Mouse (Mus musculus): ENCODE measurements around the gene Golga4. TPM values are rescaled to one million over a fixed set of nuclear protein-coding genes. Genes with fewer than 3 reads are reported as not detected.

Gene Golga4
- 85.1 and 111 TPM in 2 replicates for polyA plus RNA-seq (2011; ENCODE audit: insufficient read length, low read depth, missing spikeins)

- Histone ChIP-seq H3K4me1 (ENCODE audit: control insufficient read depth, insufficient read depth, low read length) (peaks cover 3% of the 10 kb centered on the region; the same call in 1 of the 2 replicates), H3K27ac (ENCODE audit: insufficient read depth, low read length) (no peak within 1 kb of the TSS), H3K4me3 (ENCODE audit: insufficient read depth, low read length) (peak within 1 kb of the TSS; percentile 83)
- TF ChIP-seq CTCF (IDR thresholded peaks at IDR 0.05; ENCODE audit: borderline replicate concordance, insufficient read depth, low read length) = no peak
- TF ChIP-seq POLR2A (IDR thresholded peaks at IDR 0.05; ENCODE audit: low read depth, low read length) = peak; percentile 50
Measured at GRCm38 (mm10) chr9:118506020-118506403, at the start of gene Golga4. Gene Golga4 (plus strand): TSS chr9:118506267.

GRCm38 (mm10) chr9:118456405-118456804 is 49.7 kb upstream of the Golga4 start:
- TF ChIP-seq POLR2A (IDR thresholded peaks at IDR 0.05; ENCODE audit: low read depth, low read length) = no peak
- no peak for TF ChIP-seq CTCF (IDR thresholded peaks at IDR 0.05; ENCODE audit: borderline replicate concordance, insufficient read depth, low read length)
- Histone ChIP-seq H3K27ac (ENCODE audit: insufficient read depth, low read length) (no peak overlapping the region), H3K4me3 (ENCODE audit: insufficient read depth, low read length) (no peak overlapping the region)

DNA sequence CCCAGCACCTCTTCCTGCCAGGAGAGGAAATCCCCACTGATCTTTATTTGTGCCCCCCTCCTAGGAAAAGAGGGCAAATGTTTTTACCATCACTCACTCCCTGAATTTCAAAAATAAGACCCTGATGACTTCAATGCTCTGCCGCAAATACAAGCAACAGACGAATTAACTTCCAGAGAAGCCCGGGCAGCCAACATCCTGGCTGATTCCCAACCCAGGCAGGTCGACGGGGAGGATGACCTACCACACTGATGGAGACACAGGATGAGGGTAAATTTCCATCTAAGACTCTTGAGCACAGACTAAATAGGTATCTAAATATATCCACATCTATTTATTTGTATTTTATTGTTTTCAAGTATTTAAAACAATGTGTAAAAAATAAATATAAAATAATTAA is 48.0 kb upstream of the Golga4 start:
- TF ChIP-seq CTCF (IDR thresholded peaks at IDR 0.05; ENCODE audit: borderline replicate concordance, insufficient read depth, low read length) = no peak
- H3K4me1 ChIP-seq (ENCODE audit: control insufficient read depth, insufficient read depth, low read length) = no peaks in the 10 kb centered on the region
- no peak overlapping the region for H3K4me3 ChIP-seq (ENCODE audit: insufficient read depth, low read length)
- H3K27ac ChIP-seq (ENCODE audit: insufficient read depth, low read length) = no peak overlapping the region

More at GRCm38 (mm10) chr9:118456405-118456804, 49.7 kb upstream of the Golga4 start:
- no peaks in the 10 kb centered on the region for H3K4me1 ChIP-seq (ENCODE audit: control insufficient read depth, insufficient read depth, low read length)

- TF ChIP-seq CTCF (IDR thresholded peaks at IDR 0.05; ENCODE audit: borderline replicate concordance, insufficient read depth, low read length) (no peak), POLR2A (IDR thresholded peaks at IDR 0.05; ENCODE audit: low read depth, low read length) (no peak)
- Histone ChIP-seq H3K4me1 (ENCODE audit: control insufficient read depth, insufficient read depth, low read length) (no peaks in the 10 kb centered on the region), H3K4me3 (ENCODE audit: insufficient read depth, low read length) (no peak overlapping the region), H3K27ac (ENCODE audit: insufficient read depth, low read length) (no peak overlapping the region)
Measured at GRCm38 (mm10) chr9:118464031-118464430, 42.0 kb upstream of the Golga4 start.

DNA sequence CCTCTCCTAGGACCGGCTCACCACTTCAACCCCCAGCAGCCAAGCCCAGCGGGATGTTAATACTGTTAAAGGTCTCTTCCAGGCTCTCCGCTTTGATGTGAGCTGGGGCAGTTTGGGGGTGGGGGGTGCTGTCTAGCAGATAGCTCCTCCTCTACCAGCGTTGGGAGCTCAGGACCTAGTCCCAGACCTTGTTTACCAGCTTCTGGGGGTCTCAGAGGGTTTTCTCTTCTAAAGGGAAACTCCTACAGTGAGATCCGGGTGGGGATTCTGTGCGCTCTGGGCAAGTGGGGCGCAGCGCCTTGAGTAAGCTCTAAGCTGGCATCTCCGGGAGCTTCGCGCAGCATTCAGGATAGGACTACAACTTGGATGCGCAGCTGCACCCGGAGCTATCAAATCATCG is 37.8 kb upstream of the Golga4 start:
- TF ChIP-seq CTCF (IDR thresholded peaks at IDR 0.05; ENCODE audit: borderline replicate concordance, insufficient read depth, low read length) (no peak), POLR2A (IDR thresholded peaks at IDR 0.05; ENCODE audit: low read depth, low read length) (no peak)
- no peak overlapping the region for H3K4me3 ChIP-seq (ENCODE audit: insufficient read depth, low read length)
- H3K4me1 ChIP-seq (ENCODE audit: control insufficient read depth, insufficient read depth, low read length) = no peaks in the 10 kb centered on the region
- H3K27ac ChIP-seq (ENCODE audit: insufficient read depth, low read length) = no peak overlapping the region

- Histone ChIP-seq H3K4me1 (ENCODE audit: control insufficient read depth, insufficient read depth, low read length) (no peaks in the 10 kb centered on the region), H3K4me3 (ENCODE audit: insufficient read depth, low read length) (no peak overlapping the region), H3K27ac (ENCODE audit: insufficient read depth, low read length) (no peak overlapping the region)
- TF ChIP-seq CTCF (IDR thresholded peaks at IDR 0.05; ENCODE audit: borderline replicate concordance, insufficient read depth, low read length) (no peak), POLR2A (IDR thresholded peaks at IDR 0.05; ENCODE audit: low read depth, low read length) (no peak)
Measured at GRCm38 (mm10) chr9:118469272-118469671, 36.8 kb upstream of the Golga4 start.

DNA sequence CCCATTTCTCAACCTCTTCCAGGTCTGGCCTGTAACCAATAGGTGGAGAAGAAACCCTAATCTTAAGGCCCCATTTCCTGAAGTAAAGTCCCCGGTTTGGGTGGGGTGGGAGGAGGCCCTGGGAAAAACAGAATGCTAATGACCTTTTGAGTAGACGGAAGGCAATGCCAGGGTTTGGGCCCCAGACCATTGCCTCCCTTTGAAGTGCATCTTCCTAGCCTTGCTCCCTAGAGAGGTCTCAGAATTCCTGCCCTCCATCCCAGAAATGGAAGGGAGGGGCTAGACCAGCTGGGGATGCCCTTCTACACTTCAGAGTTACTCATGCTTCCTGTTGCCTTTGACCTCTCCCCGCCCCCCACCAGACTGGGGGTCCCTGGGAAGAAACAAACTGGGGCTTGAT is 34.8 kb upstream of the Golga4 start:
- Histone ChIP-seq H3K4me1 (ENCODE audit: control insufficient read depth, insufficient read depth, low read length) (no peaks in the 10 kb centered on the region), H3K27ac (ENCODE audit: insufficient read depth, low read length) (no peak overlapping the region), H3K4me3 (ENCODE audit: insufficient read depth, low read length) (no peak overlapping the region)
- TF ChIP-seq POLR2A (IDR thresholded peaks at IDR 0.05; ENCODE audit: low read depth, low read length) (no peak), CTCF (IDR thresholded peaks at IDR 0.05; ENCODE audit: borderline replicate concordance, insufficient read depth, low read length) (no peak)

- no peak overlapping the region for H3K4me3 ChIP-seq (ENCODE audit: insufficient read depth, low read length)
Measured at GRCm38 (mm10) chr9:118476211-118476765, 29.8 kb upstream of the Golga4 start.

GRCm38 (mm10) chr9:118476766-118477271 is 29.2 kb upstream of the Golga4 start:
- peak overlapping the region; percentile 35 for H3K4me3 ChIP-seq (ENCODE audit: insufficient read depth, low read length)
- no peak for TF ChIP-seq POLR2A (IDR thresholded peaks at IDR 0.05; ENCODE audit: low read depth, low read length)
- TF ChIP-seq CTCF (IDR thresholded peaks at IDR 0.05; ENCODE audit: borderline replicate concordance, insufficient read depth, low read length) = no peak
- H3K27ac ChIP-seq (ENCODE audit: insufficient read depth, low read length) = no peak overlapping the region
- H3K4me1 ChIP-seq (ENCODE audit: control insufficient read depth, insufficient read depth, low read length) = no peaks in the 10 kb centered on the region; the same call in 1 of the 2 replicates

More at GRCm38 (mm10) chr9:118476211-118476765, 29.8 kb upstream of the Golga4 start:
- H3K27ac ChIP-seq (ENCODE audit: insufficient read depth, low read length) = no peak overlapping the region
- no peaks in the 10 kb centered on the region; the same call in 1 of the 2 replicates for H3K4me1 ChIP-seq (ENCODE audit: control insufficient read depth, insufficient read depth, low read length)
- TF ChIP-seq POLR2A (IDR thresholded peaks at IDR 0.05; ENCODE audit: low read depth, low read length) (no peak), CTCF (IDR thresholded peaks at IDR 0.05; ENCODE audit: borderline replicate concordance, insufficient read depth, low read length) (no peak)

GRCm38 (mm10) chr9:118477281-118477931 is 28.7 kb upstream of the Golga4 start:
- peak overlapping the region; percentile 35 for H3K4me3 ChIP-seq (ENCODE audit: insufficient read depth, low read length)
- TF ChIP-seq POLR2A (IDR thresholded peaks at IDR 0.05; ENCODE audit: low read depth, low read length) (no peak), CTCF (IDR thresholded peaks at IDR 0.05; ENCODE audit: borderline replicate concordance, insufficient read depth, low read length) (no peak)

More at GRCm38 (mm10) chr9:118477281-118477931, 28.7 kb upstream of the Golga4 start:
- no peaks in the 10 kb centered on the region; the same call in 1 of the 2 replicates for H3K4me1 ChIP-seq (ENCODE audit: control insufficient read depth, insufficient read depth, low read length)
- no peak overlapping the region for H3K27ac ChIP-seq (ENCODE audit: insufficient read depth, low read length)
